Mouse (Mus musculus) MEL (cell line): ENCODE results near the gene 4930402F06Rik. TPM values are rescaled to one million over a fixed set of nuclear protein-coding genes. Genes with fewer than 3 reads are reported as not detected.
A peak's percentile ranks its signal among the peaks of the same experiment; 100 is the strongest.

Source experiments
- DNase-seq: peaks from one replicate; pipeline ENCODE4 v3.0.0; 2011; ENCODE audit warnings: low read depth, low spot score
- H3K27ac ChIP-seq: 2 replicates; pipeline ENCODE4 v1.5.1; 2012; ENCODE audit warnings: low read depth, mild to moderate bottlenecking, control low read depth, low read length, moderate library complexity; ENCODE audit not compliant: control insufficient read depth
- H3K27me3 ChIP-seq, 2 experiments: fragments of 150-350 bp in 1 of 2; sonication (generic) in 1 of 2; 2 replicates each; pipeline ENCODE4 v1.6.1; 2012; ENCODE audit warnings: low read length in 2 of 2, mild to moderate bottlenecking in 2 of 2, improper control_type of control experiment in 1 of 2, moderate library complexity in 1 of 2; ENCODE audit not compliant: insufficient read depth in 2 of 2, control insufficient read depth in 1 of 2
- H3K36me3 ChIP-seq, 2 experiments: 2 replicates each; pipeline ENCODE4 v1.6.1; 2012 to 2014; ENCODE audit warnings: low read length in 2 of 2, improper control_type of control experiment in 1 of 2, inconsistent platforms in 1 of 2, mild to moderate bottlenecking in 1 of 2; ENCODE audit not compliant: insufficient read depth in 2 of 2, control insufficient read depth in 1 of 2
- H3K4me1 ChIP-seq, 2 experiments: fragments of 150-350 bp in 1 of 2; sonication (generic) in 1 of 2; 2 replicates each; pipeline ENCODE4 v1.6.1; 2012; ENCODE audit warnings: low read length in 2 of 2, improper control_type of control experiment in 1 of 2, mild to moderate bottlenecking in 1 of 2; ENCODE audit not compliant: insufficient read depth in 2 of 2, control insufficient read depth in 1 of 2
- H3K4me3 ChIP-seq, 2 experiments: fragments of 150-350 bp in 1 of 2; sonication (generic) in 1 of 2; 2 replicates each; pipeline ENCODE4 v1.5.1; 2012; ENCODE audit warnings: low read depth in 2 of 2, low read length in 2 of 2, mild to moderate bottlenecking in 2 of 2, moderate library complexity in 2 of 2, control low read depth in 1 of 2, improper control_type of control experiment in 1 of 2; ENCODE audit not compliant: control insufficient read depth in 1 of 2, insufficient read depth in 1 of 2
- H3K79me2 ChIP-seq: 2 replicates; pipeline ENCODE4 v1.6.1; 2012; ENCODE audit warnings: mild to moderate bottlenecking, low read length, moderate library complexity; ENCODE audit not compliant: control insufficient read depth, poor library complexity, insufficient read depth
- H3K9ac ChIP-seq: 2 replicates; pipeline ENCODE4 v1.6.1; 2012; ENCODE audit warnings: low read depth, mild to moderate bottlenecking, control low read depth, low read length, moderate library complexity; ENCODE audit not compliant: control insufficient read depth, poor library complexity, severe bottlenecking
- H3K9me3 ChIP-seq: fragments of 150-350 bp; sonication (generic); replicated peaks from 2 replicates; pipeline ENCODE4 v1.6.1; 2012; ENCODE audit warnings: mild to moderate bottlenecking, low read length, improper control_type of control experiment, moderate library complexity; ENCODE audit not compliant: insufficient read depth
- BHLHE40 ChIP-seq: IDR thresholded peaks from 2 replicates; pipeline ENCODE4 v1.6.1; 2012; ENCODE audit warnings: low read depth, mild to moderate bottlenecking, inconsistent platforms, low read length, improper control_type of control experiment, borderline replicate concordance
- CHD1 ChIP-seq: IDR thresholded peaks from 2 replicates; pipeline ENCODE4 v1.6.1; 2012; ENCODE audit warnings: low read depth, mild to moderate bottlenecking, inconsistent platforms, low read length, improper control_type of control experiment
- CHD2 ChIP-seq: IDR thresholded peaks from 2 replicates; pipeline ENCODE4 v1.6.1; 2011; ENCODE audit warnings: low read length, improper control_type of control experiment
- CTCF ChIP-seq, 3 experiments: IDR thresholded peaks in 2 of 3; conservative IDR thresholded peaks in 1 of 3; 2 replicates each; pipeline ENCODE4 v1.5.1; 2011 to 2012; ENCODE audit warnings: low read length in 3 of 3, low read depth in 2 of 3, mild to moderate bottlenecking in 2 of 3, improper control_type of control experiment in 1 of 3, inconsistent platforms in 1 of 3, mixed read lengths in 1 of 3, moderate library complexity in 1 of 3; ENCODE audit not compliant: control insufficient read depth in 1 of 3, insufficient read depth in 1 of 3, poor library complexity in 1 of 3, severe bottlenecking in 1 of 3
- E2F4 ChIP-seq: IDR thresholded peaks from 2 replicates; pipeline ENCODE4 v1.6.1; 2011; ENCODE audit warnings: low read depth, low read length, improper control_type of control experiment, borderline replicate concordance
- ELF1 ChIP-seq: IDR thresholded peaks from 2 replicates; pipeline ENCODE4 v1.6.1; 2014; ENCODE audit warnings: low read depth, mild to moderate bottlenecking, inconsistent platforms, low read length, improper control_type of control experiment, moderate library complexity
- EP300 ChIP-seq, 2 experiments: IDR thresholded peaks; 2 replicates each; pipeline ENCODE4 v1.6.1; 2011; ENCODE audit warnings: improper control_type of control experiment in 2 of 2, low read length in 2 of 2, low read depth in 1 of 2, mild to moderate bottlenecking in 1 of 2
- ETS1 ChIP-seq: IDR thresholded peaks from 2 replicates; pipeline ENCODE4 v1.6.1; 2012; ENCODE audit warnings: low read depth, mild to moderate bottlenecking, inconsistent platforms, low read length, improper control_type of control experiment, moderate library complexity
- GABPA ChIP-seq: IDR thresholded peaks from 2 replicates; pipeline ENCODE4 v1.6.1; 2012; ENCODE audit warnings: low read depth, mild to moderate bottlenecking, inconsistent platforms, low read length, improper control_type of control experiment, moderate library complexity
- GATA1 ChIP-seq: IDR thresholded peaks from 2 replicates; pipeline ENCODE4 v1.6.1; 2011; ENCODE audit warnings: low read depth, low read length, improper control_type of control experiment
- HCFC1 ChIP-seq: IDR thresholded peaks from 2 replicates; pipeline ENCODE4 v1.6.1; 2012; ENCODE audit warnings: low read depth, mild to moderate bottlenecking, inconsistent platforms, low read length, improper control_type of control experiment, moderate library complexity
- JUND ChIP-seq: IDR thresholded peaks from 2 replicates; pipeline ENCODE4 v1.6.1; 2011; ENCODE audit warnings: low read depth, mild to moderate bottlenecking, improper control_type of control experiment, low read length
- MAX ChIP-seq: IDR thresholded peaks from 2 replicates; pipeline ENCODE4 v1.6.1; 2011; ENCODE audit warnings: low read length, improper control_type of control experiment
- MEF2A ChIP-seq: IDR thresholded peaks from 2 replicates; pipeline ENCODE4 v1.6.1; 2014; ENCODE audit warnings: low read depth, mild to moderate bottlenecking, inconsistent platforms, low read length, improper control_type of control experiment; ENCODE audit not compliant: poor library complexity, insufficient replicate concordance, severe bottlenecking; ENCODE audit errors: extremely low read depth
- MYB ChIP-seq: IDR thresholded peaks from 2 replicates; pipeline ENCODE4 v1.6.1; 2011; ENCODE audit warnings: mild to moderate bottlenecking, low read depth, low read length, improper control_type of control experiment
- MYC ChIP-seq: IDR thresholded peaks from 2 replicates; pipeline ENCODE4 v1.6.1; 2011; ENCODE audit warnings: low read depth, mild to moderate bottlenecking, low read length, improper control_type of control experiment, moderate library complexity
- NELFE ChIP-seq: IDR thresholded peaks from 2 replicates; pipeline ENCODE4 v1.6.1; 2011; ENCODE audit warnings: low read depth, low read length, improper control_type of control experiment
- NRF1 ChIP-seq: IDR thresholded peaks from 2 replicates; pipeline ENCODE4 v1.6.1; 2014; ENCODE audit warnings: low read depth, mild to moderate bottlenecking, inconsistent platforms, low read length, improper control_type of control experiment, moderate library complexity; ENCODE audit not compliant: poor library complexity, insufficient read depth, severe bottlenecking
- POLR2A ChIP-seq, 2 experiments: IDR thresholded peaks; 2 replicates each; pipeline ENCODE4 v1.6.1; 2011 to 2012; ENCODE audit warnings: low read length in 2 of 2, mild to moderate bottlenecking in 2 of 2, control low read depth in 1 of 2, improper control_type of control experiment in 1 of 2, low read depth in 1 of 2, moderate library complexity in 1 of 2; ENCODE audit not compliant: control insufficient read depth in 1 of 2, insufficient read depth in 1 of 2, poor library complexity in 1 of 2
- POLR2AphosphoS2 ChIP-seq: IDR thresholded peaks from 2 replicates; pipeline ENCODE4 v1.6.1; 2011; ENCODE audit warnings: low read length, improper control_type of control experiment
- RAD21 ChIP-seq: IDR thresholded peaks from 2 replicates; pipeline ENCODE4 v1.6.1; 2011; ENCODE audit warnings: mild to moderate bottlenecking, low read depth, low read length, improper control_type of control experiment
- RCOR1 ChIP-seq: IDR thresholded peaks from 2 replicates; pipeline ENCODE4 v1.6.1; 2012; ENCODE audit warnings: low read depth, mild to moderate bottlenecking, inconsistent platforms, low read length, improper control_type of control experiment
- SIN3A ChIP-seq: IDR thresholded peaks from 2 replicates; pipeline ENCODE4 v1.6.1; 2012; ENCODE audit warnings: low read length, improper control_type of control experiment, inconsistent platforms
- SMC3 ChIP-seq: IDR thresholded peaks from 2 replicates; pipeline ENCODE4 v1.6.1; 2011; ENCODE audit warnings: low read depth, low read length, improper control_type of control experiment
- TAL1 ChIP-seq: IDR thresholded peaks from 2 replicates; pipeline ENCODE4 v1.6.1; 2012; ENCODE audit warnings: mild to moderate bottlenecking, inconsistent platforms, low read length, moderate library complexity, mixed read lengths
- TBP ChIP-seq: IDR thresholded peaks from 2 replicates; pipeline ENCODE4 v1.8.0; 2011; ENCODE audit warnings: low read depth, low read length, improper control_type of control experiment
- UBTF ChIP-seq: IDR thresholded peaks from 2 replicates; pipeline ENCODE4 v1.6.1; 2012; ENCODE audit warnings: low read depth, mild to moderate bottlenecking, inconsistent platforms, low read length, improper control_type of control experiment, moderate library complexity, borderline replicate concordance; ENCODE audit not compliant: insufficient read depth
- USF1 ChIP-seq: IDR thresholded peaks from 2 replicates; pipeline ENCODE4 v1.6.1; 2014; ENCODE audit warnings: low read depth, mild to moderate bottlenecking, inconsistent platforms, low read length, improper control_type of control experiment, moderate library complexity
- ZC3H11A ChIP-seq: IDR thresholded peaks from 2 replicates; pipeline ENCODE4 v1.6.1; 2012; ENCODE audit warnings: low read depth, mild to moderate bottlenecking, inconsistent platforms, low read length, improper control_type of control experiment
- ZKSCAN1 ChIP-seq: IDR thresholded peaks from 2 replicates; pipeline ENCODE4 v1.6.1; 2012; ENCODE audit warnings: low read depth, mild to moderate bottlenecking, inconsistent platforms, low read length, improper control_type of control experiment, moderate library complexity
- ZNF384 ChIP-seq: IDR thresholded peaks from 2 replicates; pipeline ENCODE4 v1.6.1; 2012; ENCODE audit warnings: low read depth, mild to moderate bottlenecking, inconsistent platforms, low read length, improper control_type of control experiment
- polyA plus RNA-seq, 2 experiments: library from polyadenylated mRNA; stranded (reverse) in 1 of 2; unstranded in 1 of 2; fragments of >175 nt in 1 of 2; fragments of >200 nt in 1 of 2; gene quantifications; 2 replicates each; pipeline versions ENCODE4 v1.2.1 to v1.2.4; 2012; ENCODE audit warnings: low replicate concordance in 2 of 2, low read depth in 1 of 2; ENCODE audit not compliant: insufficient read length in 2 of 2, insufficient read depth in 1 of 2, missing spikeins in 1 of 2
- total RNA-seq: library from RNA; depleted of rRNA; stranded (reverse); fragments of 300-350 nt; gene quantifications from 2 replicates; pipeline ENCODE4 v1.2.3, GENCODE M21; 2012

Gene 4930402F06Rik
- total and polyA plus RNA-seq, 3 experiments, result not detected

- TF ChIP-seq MYB (no peak), GABPA (no peak), CHD1 (no peak), ZC3H11A (no peak), E2F4 (no peak), POLR2AphosphoS2 (no peak)
- no peak overlapping the region for H3K9ac ChIP-seq
- DNase-seq, result no peak
- peaks cover 2 to 16% of the 10 kb centered on the region in 2 experiments for H3K36me3 ChIP-seq
- no peaks in the 10 kb centered on the region for H3K79me2 ChIP-seq
- H3K4me3 ChIP-seq, result no peak overlapping the region
- no peaks in the 10 kb centered on the region for H3K9me3 ChIP-seq
- no peak overlapping the region for H3K27ac ChIP-seq
- peaks cover 9 to 31% of the 10 kb centered on the region in 2 experiments for H3K4me1 ChIP-seq
- H3K27me3 ChIP-seq, result no peaks in the 10 kb centered on the region
These were observed 22.3 kb upstream of the 4930402F06Rik start for GRCm38 (mm10) chr2:35419243-35419642.

GRCm38 (mm10) chr2:35417231-35417630, 20.3 kb upstream of the 4930402F06Rik start:
- peaks cover 0 to 16% of the 10 kb centered on the region in 2 experiments; a peak in 3 of 4 replicates for H3K36me3 ChIP-seq
- no peaks in the 10 kb centered on the region for H3K79me2 ChIP-seq
- no peak overlapping the region for H3K4me3 ChIP-seq
- peak; percentile 43 for DNase-seq
- H3K9me3 ChIP-seq, result no peaks in the 10 kb centered on the region
- H3K27me3 ChIP-seq, result no peaks in the 10 kb centered on the region
- TF ChIP-seq SMC3, result no peak
- no peak for TF ChIP-seq SIN3A
- no peak for TF ChIP-seq BHLHE40
- no peak for TF ChIP-seq ZNF384
- no peak for TF ChIP-seq NRF1
- no peak for TF ChIP-seq ZKSCAN1
- peak; percentile 41; the same call in 1 of the 2 replicates for TF ChIP-seq RCOR1
- TF ChIP-seq POLR2AphosphoS2, result no peak
- TF ChIP-seq HCFC1, result no peak
- TF ChIP-seq UBTF, result no peak
- no peak for TF ChIP-seq USF1
- no peak for TF ChIP-seq RAD21
- 0 out of 2 replicates have a peak, but pooled peaks have one; percentile 5 for TF ChIP-seq ELF1
- TF ChIP-seq TAL1, result peak; percentile 15; the same call in 1 of the 2 replicates
- no peak for TF ChIP-seq MYB
- TF ChIP-seq GATA1, result peak; percentile 72
- no peak for TF ChIP-seq CHD2
- no peak for TF ChIP-seq MYC
- TF ChIP-seq ETS1, result 0 out of 2 replicates have a peak, but pooled peaks have one; percentile 7
- TF ChIP-seq NELFE, result no peak
- TF ChIP-seq EP300 (IDR thresholded peaks at IDR 0.05; ENCODE audit: low read depth in 1 of 2, low read length in 2 of 2), result peak; percentile 28 to 43; a peak in 2 of 4 replicates
- TF ChIP-seq MAX, result no peak
- no peak for TF ChIP-seq JUND
- no peak for TF ChIP-seq MEF2A
- TF ChIP-seq TBP, result peak; percentile 83
- TF ChIP-seq CTCF (IDR thresholded peaks at IDR 0.05 in 2 of 3, conservative IDR thresholded peaks at IDR 0.05 in 1 of 3; ENCODE audit: control insufficient read depth in 1 of 3, insufficient read depth in 1 of 3, low read depth in 2 of 3, low read length in 3 of 3, poor library complexity in 1 of 3, severe bottlenecking in 1 of 3), result no peak
- TF ChIP-seq GABPA, result no peak
- TF ChIP-seq POLR2A (IDR thresholded peaks at IDR 0.05; ENCODE audit: control insufficient read depth in 1 of 2, insufficient read depth in 1 of 2, low read depth in 1 of 2, low read length in 2 of 2, poor library complexity in 1 of 2), result no peak
- H3K27ac ChIP-seq, result no peak overlapping the region
- no peak overlapping the region for H3K9ac ChIP-seq
- H3K4me1 ChIP-seq, result peaks cover 9 to 31% of the 10 kb centered on the region in 2 experiments
